Mouse (Mus musculus) spleen, embryonic (tissue): ENCODE measurements around the gene Trim25.

Experiments
- CTCF ChIA-PET: fragments of 350-600 bp; sonication (Branson Sonifier 250); formaldehyde crosslinking; loops from one replicate; lab custom pipeline; 2022; lab: Charles Lee

Gene Trim25

GRCm38 (mm10) chr11:88998974-88999722, at the start of gene Trim25:
TSS of gene Trim25 (plus strand) at chr11:88999376.
- CTCF ChIA-PET = no interaction called here

DNA sequence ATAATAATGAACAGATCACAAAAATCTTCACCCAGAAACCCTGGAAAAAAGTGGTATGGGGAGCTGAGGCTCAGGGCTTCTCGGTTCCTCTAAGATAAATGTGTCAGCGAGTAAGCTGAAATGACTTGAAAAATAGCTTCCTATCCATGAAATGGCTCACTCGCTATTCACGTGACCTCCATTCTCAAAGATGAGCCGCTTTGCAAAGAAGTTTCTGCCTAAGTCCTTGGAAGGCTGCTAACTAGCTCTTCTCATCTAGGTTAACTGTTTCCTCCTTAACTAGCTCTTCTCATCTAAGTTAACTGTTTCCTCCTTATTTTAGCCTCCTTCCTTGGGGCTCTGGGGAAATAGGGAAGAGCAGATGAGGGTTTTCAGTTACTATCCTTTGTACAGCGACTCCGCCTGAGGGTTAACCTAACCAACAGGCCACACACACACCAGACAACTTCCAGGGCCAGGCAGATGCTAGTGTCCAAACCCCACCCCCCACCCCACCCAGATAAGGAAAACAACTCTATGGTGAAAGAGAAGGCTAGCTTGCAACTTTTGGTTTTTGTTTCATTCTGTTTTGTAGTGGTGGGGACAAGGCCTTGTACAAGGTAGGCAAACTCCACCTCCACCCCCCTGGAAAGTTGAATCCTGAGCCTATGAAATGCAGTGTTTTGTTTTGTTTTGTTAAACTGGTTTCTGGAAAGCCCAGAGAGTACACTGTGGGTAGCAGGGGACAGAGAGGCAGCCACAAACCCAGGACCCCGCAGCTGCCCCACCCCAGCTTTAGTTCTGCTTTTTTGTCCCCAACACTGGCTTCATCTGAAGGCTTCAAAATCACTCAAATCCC, 49.2 kb upstream of the Trim25 start:
- CTCF ChIA-PET = interaction anchor here (0.7 kb wide), 1 partner anchor 82 kb away, joined by 3 read pairs; no protein-coding TSS in a partner anchor

DNA sequence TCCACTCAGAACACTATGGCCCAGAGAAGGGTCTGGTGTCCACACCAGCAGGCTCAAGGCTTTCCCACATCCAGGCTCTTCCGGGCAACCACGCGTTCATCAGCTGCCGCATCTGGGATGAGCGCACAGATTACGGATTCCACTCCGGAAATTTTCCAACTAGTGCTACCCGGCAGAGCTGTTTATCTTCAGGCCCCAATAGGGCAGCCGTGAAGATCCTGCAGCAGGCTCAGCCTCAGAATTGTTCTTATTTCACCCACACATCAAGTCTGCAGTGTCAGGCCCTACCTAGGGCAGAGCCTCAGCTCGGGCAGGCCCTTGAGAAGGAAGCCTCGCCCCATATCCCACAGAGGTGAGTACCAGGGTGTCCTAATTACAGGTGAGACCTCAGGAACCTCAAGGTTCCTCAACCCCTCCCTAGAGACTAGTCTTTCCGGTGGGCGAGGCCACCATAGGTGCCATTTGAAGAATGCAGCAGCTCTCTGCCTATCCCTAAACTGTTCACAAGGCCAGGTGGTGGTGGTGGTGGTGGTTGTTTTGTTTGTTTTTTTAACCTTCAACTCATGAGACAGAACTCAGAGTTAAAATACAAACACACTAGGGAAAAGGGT, 48.4 kb upstream of the Trim25 start:
- CTCF ChIA-PET = interaction anchor here (0.7 kb wide), 1 partner anchor 82 kb away, joined by 3 read pairs; no protein-coding TSS in a partner anchor

DNA sequence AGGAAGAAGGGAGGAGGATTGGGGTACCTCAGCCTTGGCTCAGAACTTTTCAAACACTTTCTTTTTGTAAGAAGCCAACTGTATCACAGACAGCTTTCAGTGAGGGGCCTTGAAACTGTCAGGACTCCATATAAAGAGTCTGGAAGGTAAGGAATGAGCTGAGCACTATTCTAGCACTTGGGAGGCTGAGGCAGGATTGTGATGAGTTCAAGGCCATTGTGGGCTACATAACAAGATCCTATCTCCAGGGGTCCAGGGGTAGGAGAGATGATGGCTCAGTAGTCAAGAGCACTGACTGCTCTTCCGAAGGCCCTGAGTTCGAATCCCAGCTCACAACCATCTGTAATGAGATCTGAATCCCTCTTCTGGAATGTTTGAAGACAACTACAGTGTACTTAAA, 47.6 kb upstream of the Trim25 start:
- CTCF ChIA-PET = no interaction called here

DNA sequence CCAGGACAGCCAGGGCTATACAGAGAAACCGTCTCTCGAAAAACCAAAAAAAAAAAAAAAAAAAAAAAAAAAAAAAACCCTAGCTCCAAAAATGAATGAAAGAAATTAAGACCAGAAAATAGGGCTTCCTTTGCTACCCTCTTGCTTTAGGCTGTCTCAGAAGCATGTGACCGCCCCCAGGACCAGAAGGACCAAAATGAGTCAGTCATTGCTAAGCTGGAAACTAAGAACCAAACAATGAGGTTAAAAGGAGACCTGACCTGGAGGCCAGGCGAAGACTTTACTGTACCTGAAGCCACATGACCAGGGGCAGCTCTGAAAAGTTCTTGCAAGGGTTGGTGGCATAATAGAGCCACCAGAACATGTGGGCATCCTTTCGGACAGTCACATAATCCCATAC, 47.1 kb upstream of the Trim25 start:
- CTCF ChIA-PET = no interaction called here

- CTCF ChIA-PET = no interaction called here
Measured at GRCm38 (mm10) chr11:88953582-88953981, 45.6 kb upstream of the Trim25 start.

- CTCF ChIA-PET = no interaction called here
Measured at GRCm38 (mm10) chr11:88954803-88955202, 44.4 kb upstream of the Trim25 start.

GRCm38 (mm10) chr11:88955217-88955969, 43.8 kb upstream of the Trim25 start, which contains the start of gene Scpep1:
TSS of gene Scpep1 (minus strand) at chr11:88955465.
- CTCF ChIA-PET = interaction anchor here (1.1 kb wide), 1 partner anchor 47 kb away, joined by 10 read pairs; no protein-coding TSS in a partner anchor

DNA sequence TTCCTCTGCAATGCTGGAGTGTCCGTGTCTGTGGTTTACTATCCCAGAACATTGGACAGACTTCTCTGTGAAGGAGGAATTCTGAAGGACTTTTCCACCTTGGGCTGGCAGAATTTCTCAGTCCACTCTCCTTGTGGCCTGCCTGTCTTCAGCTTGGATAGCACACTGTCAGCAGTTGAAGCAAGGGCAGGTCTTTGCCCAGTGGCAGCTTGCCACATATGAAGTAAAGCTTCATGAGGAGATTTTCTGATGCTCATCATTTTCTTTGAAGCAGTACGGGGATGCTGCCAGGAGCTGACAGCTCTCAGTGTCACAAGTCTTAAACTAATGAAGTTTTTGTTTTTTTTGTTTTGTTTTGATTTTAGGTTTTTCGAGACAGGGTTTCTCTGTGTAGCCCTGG, 40.3 kb upstream of the Trim25 start:
- CTCF ChIA-PET = interaction anchor here (0.7 kb wide), 2 partner anchors 30 to 60 kb away, joined by 3 read pairs; no protein-coding TSS in a partner anchor

DNA sequence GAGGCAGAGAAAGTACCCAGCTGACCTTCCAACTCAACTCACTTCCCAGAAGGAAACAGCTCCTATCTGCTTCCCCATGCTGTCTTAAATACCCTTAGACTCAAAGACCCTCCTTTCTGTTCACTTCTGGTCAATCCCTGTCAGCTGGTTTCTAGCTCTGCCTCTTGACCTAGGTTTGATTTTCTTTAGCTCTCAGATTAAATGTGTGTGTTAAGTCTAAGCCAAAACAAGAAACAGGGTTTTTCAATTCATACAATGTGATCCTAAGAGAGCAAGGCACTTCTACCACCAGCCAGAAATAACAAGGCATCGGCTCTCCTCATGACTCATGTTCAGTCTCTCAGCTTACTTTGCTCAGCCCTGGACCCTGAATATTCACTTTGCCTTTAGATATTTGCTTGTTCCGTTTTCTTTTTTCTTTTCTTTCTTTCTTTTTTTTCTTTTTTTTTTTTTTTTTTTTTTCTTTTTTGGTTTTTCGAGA, 32.3 kb upstream of the Trim25 start, which contains the start of gene Elobl:
Gene Elobl (minus strand): TSS at position 51 of the 481 bp plus-strand sequence.
- CTCF ChIA-PET = no interaction called here

- CTCF ChIA-PET = interaction anchor here (0.6 kb wide), 1 partner anchor 91 kb away, joined by 10 read pairs; no protein-coding TSS in a partner anchor
Measured at GRCm38 (mm10) chr11:88970202-88970732, 28.9 kb upstream of the Trim25 start, which contains the start of gene Coil. TSS of gene Coil (plus strand) at chr11:88970252.

DNA sequence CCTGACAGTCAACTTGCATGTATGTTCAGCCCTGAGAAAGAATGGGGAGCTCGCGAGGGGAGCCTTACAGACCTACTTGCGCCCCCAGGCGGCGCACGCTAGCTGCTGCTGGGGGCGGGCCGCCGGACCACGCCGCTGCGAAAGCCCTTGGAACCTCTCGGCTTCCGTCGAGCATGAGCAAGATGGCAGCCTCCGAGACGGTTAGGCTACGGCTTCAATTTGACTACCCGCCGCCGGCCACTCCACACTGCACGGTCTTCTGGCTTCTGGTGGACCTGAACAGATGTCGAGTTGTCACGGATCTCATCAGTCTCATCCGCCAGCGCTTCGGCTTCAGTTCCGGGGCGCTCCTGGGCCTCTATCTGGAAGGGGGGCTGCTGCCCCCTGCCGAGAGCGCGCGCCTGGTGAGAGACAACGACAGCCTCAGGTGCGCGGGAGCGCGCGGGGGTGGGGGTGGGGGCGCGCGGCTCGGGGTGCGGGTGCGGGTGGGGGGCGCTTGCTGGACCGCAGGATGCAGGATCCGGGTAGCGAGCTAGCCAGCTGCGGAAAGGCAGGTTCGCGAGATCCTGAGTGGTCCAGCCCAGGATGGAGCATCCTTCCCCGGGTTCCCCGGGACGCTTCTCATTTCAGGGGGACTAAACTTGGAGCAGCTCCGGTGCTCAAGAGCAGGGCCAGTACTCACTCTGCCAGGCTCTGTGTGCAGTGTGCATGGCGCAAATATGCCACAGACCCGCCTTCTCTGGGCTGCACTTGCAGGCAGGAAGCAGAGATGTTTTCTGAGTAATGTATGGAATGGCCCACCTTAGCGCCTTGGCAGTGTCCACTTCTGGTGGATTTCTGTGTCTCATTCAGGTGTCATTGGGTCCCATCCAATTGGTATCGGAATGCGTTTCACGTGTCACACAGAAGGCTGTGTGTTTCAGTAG, 25.1 kb upstream of the Trim25 start:
- CTCF ChIA-PET = interaction anchor here (0.5 kb wide), 1 partner anchor 793 kb away, joined by 4 read pairs; no protein-coding TSS in a partner anchor

GRCm38 (mm10) chr11:88976320-88976719, 22.9 kb upstream of the Trim25 start:
- CTCF ChIA-PET = interaction anchor here (0.5 to 0.7 kb wide), 2 partner anchors 109 to 310 kb away, joined by 3 to 4 read pairs; no protein-coding TSS in a partner anchor

DNA sequence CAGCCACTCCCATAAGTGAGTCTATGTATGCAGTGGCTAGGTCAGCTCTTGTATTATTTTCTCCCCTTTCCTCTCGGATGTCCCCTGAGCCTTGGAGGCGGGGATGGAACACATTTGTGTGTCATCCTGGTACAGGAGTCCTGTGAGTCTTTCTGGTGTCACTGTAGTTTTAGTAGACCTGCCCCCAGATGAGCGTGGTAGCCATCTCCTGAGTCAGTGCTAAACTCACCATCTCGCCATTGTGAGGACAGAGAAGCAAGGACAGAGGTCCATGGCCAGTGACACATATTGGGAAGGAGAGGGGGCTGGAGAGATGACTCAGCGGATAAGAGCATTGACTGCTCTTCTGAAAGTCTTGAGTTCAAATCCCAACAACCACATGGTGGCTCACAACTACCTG, 22.0 kb upstream of the Trim25 start:
- CTCF ChIA-PET = no interaction called here

GRCm38 (mm10) chr11:88981337-88981736, 17.8 kb upstream of the Trim25 start:
- CTCF ChIA-PET = interaction anchor here (1.3 kb wide), 1 partner anchor 12 kb away, joined by 3 read pairs; no protein-coding TSS in a partner anchor

GRCm38 (mm10) chr11:88986616-88987015, 12.6 kb upstream of the Trim25 start:
- CTCF ChIA-PET = no interaction called here

GRCm38 (mm10) chr11:88988956-88989355, 10.2 kb upstream of the Trim25 start:
- CTCF ChIA-PET = interaction anchor here (0.7 kb wide), 2 partner anchors 78 to 445 kb away, joined by 4 to 5 read pairs; no protein-coding TSS in a partner anchor

- CTCF ChIA-PET = interaction anchor here (0.7 kb wide), 2 partner anchors 78 to 445 kb away, joined by 4 to 5 read pairs; no protein-coding TSS in a partner anchor
Measured at GRCm38 (mm10) chr11:88989530-88989929, 9.6 kb upstream of the Trim25 start.

GRCm38 (mm10) chr11:88993186-88993585, 6.0 kb upstream of the Trim25 start:
- CTCF ChIA-PET = interaction anchor here (0.7 to 1.2 kb wide), 6 partner anchors 9 to 76 kb away, joined by 3 to 4 read pairs (median 3); no protein-coding TSS in a partner anchor
